Mouse (Mus musculus) layer of hippocampus, postnatal 14 days (tissue): ENCODE data around the gene Trappc3l. TPM values are rescaled to one million over a fixed set of nuclear protein-coding genes. Genes with fewer than 3 reads are reported as not detected.

Source experiments
- total RNA-seq, 2 experiments: library from RNA; stranded (reverse); gene quantifications; 2 replicates each; pipeline ENCODE4 v1.2.3; 2021

The Trappc3l gene
- total RNA-seq, 2 experiments from 2014 or later, result 0.33 TPM; not detected in 1

Other genes starting within 250 kb of the Trappc3l start
- not detected for gene Sult3a1, start 179.9 kb upstream of the Trappc3l start, total RNA-seq
- 1 to 10 TPM; 4.9 to 6.1 TPM for gene Rsph4a, start 132.5 kb upstream of the Trappc3l start, total RNA-seq
- 10 to 100 TPM; 11.7 to 14.3 TPM for gene Zup1, start 86.3 kb upstream of the Trappc3l start, total RNA-seq
- gene Rwdd1, start 18.0 kb upstream of the Trappc3l start, total RNA-seq, result 100 to 1,000 TPM in 1 of 2 experiments, 10 to 100 TPM in 1; 98.7 to 101 TPM
- gene Calhm4, start 6.7 kb downstream of the Trappc3l start, total RNA-seq, result not detected
- 1 to 10 TPM; 3.4 to 3.9 TPM for gene Calhm5, start 58.9 kb downstream of the Trappc3l start, total RNA-seq
- under 1 TPM; 0.60 TPM for gene Calhm6, start 90.4 kb downstream of the Trappc3l start, total RNA-seq
- gene Dse, start 170.1 kb downstream of the Trappc3l start, total RNA-seq, result 1 to 10 TPM; 6.9 to 9.7 TPM
- gene Tspyl1, start 244.6 kb downstream of the Trappc3l start, total RNA-seq, result 100 to 1,000 TPM; 115 to 116 TPM